Mouse (Mus musculus): ENCODE results near the gene Kcnq1.
A peak's percentile ranks its signal among the peaks of the same experiment; 100 is the strongest.

The Kcnq1 gene

DNA sequence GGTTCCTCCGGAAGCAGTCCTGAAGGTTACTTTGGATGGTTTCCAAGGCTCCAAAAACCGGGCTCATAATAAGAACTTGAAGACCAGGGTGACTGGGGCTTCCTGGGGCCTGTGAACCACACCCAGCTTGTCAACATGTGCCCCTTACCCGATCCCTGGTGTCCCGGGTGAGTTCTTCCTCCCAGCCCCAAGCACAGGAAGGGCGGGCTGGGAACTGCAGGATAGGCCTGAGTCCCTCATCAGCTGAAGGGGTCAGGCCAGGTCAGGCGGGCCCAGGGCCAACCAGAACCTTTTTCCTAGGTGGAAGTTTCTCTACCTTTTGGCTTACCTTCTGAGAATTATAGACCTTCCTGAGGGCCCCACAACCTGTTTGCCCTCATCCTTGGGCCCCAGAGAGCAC, 306.4 kb downstream of the Kcnq1 start:
- no peak for DNase-seq (ENCODE audit: low read depth, low spot score)

DNA sequence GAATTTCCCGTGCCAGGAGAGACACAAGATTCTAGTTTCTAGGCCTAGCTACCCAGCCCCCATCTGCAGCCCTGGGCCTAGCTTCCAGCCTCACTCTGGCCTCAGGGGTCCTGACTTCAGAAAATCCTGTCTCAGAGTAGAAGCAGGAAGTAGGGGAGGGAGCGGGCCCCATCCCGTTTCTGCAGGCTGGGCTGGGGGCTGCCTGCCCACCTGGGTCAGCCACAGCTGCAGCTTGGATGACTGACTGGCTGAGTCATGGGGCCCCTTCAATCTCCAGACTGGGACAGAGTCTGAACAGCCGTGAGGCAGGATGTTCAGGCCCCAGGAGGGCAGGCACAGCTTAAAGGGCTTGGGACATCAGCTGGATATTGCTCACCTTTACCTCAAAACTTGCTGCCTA, 308.9 kb downstream of the Kcnq1 start:
- DNase-seq (ENCODE audit: low read depth, low spot score): no peak

DNA sequence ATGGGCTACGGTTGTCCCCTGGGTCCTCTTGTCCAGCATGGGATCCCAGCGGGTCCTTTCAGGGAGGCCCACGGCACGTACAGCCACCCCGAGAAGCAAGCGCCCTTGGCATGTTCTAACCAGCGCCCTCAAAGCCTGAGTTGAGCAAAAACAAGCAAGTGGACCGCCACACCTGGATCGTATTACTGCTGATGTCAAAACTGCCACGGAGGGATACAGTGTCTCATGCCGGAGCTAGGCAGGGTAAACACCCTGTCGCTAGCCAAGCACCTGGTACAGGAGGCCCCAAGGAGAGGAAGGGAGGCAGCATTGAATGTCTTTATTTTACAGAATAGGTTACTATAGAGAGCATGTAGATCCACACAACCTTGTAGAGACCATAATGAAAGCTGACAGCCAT, 310.2 kb downstream of the Kcnq1 start:
- no peak for DNase-seq (ENCODE audit: low read depth, low spot score)

DNA sequence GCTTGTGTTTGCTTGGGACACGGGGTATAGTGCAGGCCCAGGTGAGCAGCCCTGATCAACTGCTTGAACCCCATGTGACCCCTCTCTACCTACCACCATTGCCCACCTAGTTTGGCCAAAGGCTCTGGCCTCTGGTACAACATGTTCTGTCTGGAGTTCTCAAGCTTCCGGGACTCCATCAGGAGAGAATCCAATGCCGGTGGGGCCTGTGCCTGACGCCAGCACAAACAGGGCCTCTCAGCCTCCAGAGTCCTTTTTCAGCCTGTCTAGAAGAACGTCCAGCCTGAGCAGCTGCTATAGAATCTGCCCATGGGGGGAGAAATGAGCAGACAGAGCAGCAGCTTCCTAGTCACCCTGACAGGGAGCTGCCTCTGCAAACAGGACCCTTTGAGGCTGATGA, 311.7 kb downstream of the Kcnq1 start:
- no peak for DNase-seq (ENCODE audit: low read depth, low spot score)

DNA sequence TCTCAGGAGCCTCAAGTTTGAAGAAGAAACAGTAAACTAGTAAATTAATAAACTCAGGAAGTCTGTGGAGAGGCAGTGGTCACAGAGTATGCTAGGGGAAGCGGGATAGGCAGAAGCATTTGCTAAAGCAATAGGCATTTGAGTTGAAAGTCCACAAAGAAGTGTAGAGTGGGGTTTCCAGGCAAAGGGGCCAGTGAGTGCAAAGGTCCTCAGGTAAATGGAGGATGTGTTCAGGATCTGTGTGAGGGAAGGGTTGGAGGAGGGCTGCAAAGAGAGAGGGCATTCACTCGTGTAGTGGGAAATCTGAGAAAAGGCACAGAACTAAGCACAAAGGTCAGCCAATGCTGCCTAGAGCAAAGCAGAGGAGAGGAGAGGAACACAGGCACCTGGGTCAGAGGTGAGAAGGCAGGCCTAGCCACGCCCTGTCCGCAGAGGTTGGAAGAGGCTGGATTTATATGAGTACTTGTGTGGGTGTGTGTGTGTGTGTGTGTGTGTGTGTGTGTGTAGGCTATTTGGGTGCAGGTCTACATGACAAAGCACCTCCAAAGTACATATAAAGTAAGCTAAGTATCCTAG, 313.5 kb downstream of the Kcnq1 start:
- DNase-seq (ENCODE audit: low read depth, low spot score): no peak

DNA sequence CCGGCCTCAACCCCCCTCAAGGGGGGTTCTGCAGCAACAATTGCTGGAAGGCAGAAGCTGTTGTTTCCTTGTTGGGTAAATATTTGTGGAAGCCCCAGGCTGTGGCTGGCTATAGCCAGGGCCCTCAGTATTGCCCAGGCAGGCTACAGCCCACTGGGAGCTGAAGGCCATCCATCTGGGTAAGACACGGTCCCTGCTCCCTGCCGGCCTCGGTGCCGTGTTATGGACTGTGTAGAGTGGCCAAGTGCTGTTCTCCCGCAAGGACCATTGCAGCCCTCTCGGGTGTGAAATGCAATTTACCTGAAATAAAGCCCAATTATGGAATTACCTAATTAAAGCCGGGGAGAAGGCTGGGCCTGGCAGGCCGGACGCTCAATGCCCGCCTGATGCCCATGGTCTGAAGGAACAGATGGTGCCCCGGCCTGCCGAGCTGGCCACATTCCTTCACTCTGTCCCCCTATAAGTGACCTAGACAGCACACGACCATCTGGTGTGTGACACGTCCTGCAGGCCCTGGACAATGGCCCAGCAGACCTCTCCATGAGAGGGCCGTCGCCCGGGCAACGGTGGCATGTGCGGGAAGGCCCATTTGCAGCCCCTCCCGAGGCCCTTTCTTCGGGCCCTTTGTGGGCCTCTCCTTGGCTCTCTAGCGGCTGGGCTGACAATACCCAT, 322.1 kb downstream of the Kcnq1 start:
- DNase-seq (ENCODE audit: low read depth, low spot score): peak; percentile 43

DNA sequence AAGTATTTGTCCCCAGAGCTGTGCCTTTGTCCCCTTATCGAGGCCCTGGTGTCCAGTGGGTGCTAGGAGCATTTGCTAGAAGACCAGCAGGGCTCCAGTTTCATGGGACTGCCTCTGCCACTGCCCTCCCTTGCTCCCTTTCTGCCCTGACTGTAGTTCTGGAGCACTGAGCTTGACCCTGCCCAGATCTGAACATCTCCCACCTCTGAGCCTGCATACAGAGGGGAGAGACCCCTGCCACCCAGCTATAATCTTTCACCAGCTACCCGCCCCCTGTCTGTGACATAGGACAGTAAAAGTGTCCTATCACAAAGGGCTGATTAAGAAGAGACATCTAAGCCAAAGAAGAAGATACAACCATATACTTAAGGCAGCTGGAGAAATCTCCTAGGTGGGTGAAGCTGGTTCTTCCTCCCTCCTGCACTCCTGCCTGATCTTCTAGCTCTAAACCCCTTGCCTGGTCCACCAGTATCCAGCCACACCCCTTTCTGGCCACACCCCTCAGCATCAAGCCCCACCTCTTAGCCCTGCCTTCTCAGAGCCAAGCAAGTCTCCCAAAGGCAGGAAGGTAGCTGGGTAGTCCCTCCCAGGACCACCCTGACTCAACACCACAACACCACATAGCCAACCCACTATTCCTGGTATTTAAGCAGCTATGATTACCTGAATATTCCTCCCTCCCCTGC, 322.8 kb downstream of the Kcnq1 start:
- DNase-seq (ENCODE audit: low read depth, low spot score): no peak

DNA sequence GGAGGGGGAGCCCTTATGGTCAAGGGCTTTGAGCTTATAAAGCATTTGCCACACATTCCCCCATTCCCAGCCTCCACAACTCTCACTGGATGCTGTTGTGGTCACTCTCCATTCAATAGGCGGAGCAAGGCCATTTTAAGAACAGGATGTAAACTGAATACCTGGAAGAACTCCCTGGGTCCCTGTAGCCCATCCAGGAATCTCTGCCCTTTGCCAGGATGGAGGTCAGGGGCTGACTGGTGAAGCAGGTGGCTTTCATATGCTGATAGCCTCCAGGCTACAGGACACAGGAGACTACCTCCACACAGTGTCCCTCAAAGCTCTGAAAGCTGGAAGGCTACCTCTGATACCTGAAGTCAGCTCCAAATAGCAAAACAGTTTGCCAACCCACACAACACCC, 326.5 kb downstream of the Kcnq1 start:
- no peak for DNase-seq (ENCODE audit: low read depth, low spot score)

DNA sequence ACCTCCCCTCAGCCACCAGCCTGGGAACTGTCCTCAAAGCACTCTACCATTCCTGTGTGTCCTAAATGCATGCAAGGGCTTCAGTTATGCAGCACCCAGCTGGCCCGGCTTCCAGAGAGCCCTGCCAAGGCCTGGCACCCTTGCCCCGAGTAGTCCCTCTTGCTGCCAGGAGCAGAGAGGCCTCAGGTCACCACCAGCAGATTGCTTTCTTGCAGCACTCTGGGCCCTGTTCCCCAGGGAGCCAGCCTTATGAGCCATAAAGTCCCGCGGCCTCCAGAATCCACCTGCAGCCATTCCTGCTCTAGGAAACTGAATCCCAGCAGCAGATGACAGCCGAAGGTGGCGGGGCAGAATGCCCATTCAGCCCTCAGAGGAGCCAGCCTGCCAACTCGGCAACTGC, 327.2 kb downstream of the Kcnq1 start:
- DNase-seq (ENCODE audit: low read depth, low spot score): no peak

DNA sequence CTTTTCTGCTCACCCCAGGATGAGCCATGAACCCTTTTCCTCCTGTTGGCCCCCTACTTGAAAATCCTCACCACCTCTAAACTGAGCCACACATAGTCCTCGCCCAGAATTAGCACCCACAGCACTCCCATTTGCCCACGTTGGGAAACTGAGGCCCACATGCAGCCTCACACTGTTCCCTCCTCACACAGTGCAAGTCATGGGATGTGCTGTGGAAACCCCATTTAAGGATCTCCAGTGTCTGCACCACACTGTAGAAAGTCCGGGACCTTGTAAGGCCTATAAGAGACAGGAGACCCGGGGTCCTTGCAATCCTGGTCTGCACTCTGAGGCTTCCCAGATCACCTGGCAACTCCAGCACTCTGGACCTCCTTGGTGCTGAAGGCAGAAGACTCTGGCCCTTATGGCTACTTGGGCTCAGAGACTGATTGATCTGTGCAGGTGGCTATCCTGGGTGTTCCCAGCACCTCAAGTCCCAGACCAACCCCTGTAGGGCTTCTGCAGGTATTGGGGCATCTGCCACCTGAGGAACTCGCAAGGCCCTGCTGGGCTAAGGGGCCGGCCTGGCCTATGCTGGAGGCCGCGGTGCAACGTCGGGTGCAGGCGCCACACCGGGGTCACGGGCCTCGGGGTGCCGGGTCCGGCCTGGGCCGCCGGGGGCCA, 331.2 kb downstream of the Kcnq1 start:
- no peak for DNase-seq (ENCODE audit: low read depth, low spot score)

DNA sequence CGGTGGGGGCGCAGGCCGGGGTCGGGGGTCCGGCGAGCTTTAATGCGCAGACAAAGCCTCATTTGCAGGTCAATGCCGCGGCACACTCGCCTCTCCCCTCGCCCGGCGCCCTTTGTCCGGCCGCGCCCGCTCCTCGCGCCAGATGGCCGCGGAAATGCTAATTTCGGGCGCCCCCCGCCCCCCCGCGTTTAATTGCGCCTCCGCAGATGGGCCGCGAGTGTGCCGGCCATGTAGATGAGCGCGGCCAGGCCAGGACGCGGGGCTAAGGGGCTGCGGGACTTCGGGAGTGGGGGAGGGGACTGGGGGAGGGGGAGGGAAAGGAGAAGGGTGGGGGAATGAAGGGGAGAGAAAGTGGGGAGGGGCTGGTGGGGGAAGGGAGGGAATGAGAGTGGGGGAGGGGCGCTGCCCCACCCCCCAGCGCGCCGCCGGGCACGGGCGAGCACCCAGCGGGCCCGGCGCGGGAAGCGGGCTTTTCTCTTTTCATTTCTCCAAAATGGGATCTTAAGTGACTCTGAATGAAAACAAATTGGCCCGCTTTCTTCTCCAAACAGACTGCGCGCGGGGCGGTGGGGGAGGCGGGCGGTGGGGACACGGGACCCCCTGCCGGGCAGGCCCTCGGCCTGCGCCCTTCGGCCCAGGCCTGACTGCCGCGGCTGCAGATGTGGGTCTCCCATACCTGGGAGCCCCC, 331.9 kb downstream of the Kcnq1 start:
- no peak for DNase-seq (ENCODE audit: low read depth, low spot score)

DNA sequence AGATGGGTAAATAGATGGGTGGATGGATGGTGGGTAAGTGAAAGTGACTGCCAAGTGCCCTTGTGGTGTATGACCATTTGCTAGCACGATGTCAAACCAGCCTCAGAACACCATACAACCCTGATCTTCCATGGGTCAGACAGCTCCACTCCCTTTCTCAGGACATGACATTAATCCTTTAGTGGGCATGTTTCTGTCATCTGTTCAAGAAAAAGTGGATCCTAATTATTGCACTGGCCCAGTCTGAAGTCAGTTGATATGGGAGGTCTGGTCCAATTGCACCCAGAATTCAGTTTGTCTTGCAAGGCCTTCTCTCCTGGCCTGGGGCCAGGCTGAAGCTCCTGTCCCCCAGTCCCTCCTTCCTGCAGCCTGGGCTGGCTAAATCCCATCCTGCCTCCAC, 332.8 kb downstream of the Kcnq1 start:
- no peak for DNase-seq (ENCODE audit: low read depth, low spot score)

DNA sequence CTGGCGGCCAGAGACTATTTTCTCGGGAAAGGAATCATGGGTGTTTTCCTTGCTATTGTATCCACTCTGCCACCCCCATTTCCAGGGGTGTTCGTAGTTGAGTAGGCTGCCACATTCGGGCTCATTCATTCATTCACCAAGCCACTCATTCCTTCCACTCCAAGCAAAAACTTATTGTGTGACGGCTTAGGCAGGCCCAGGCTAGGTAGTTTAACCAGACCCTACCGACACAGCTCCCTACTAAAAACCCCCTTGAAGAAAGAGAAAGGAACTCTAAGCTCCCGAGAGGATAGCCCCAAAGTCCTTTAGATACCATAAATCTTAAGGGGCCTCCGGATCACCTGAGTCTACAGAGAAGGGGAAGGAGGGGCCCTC, 338.4 kb downstream of the Kcnq1 start:
- no peak for DNase-seq (ENCODE audit: low read depth, low spot score)

DNA sequence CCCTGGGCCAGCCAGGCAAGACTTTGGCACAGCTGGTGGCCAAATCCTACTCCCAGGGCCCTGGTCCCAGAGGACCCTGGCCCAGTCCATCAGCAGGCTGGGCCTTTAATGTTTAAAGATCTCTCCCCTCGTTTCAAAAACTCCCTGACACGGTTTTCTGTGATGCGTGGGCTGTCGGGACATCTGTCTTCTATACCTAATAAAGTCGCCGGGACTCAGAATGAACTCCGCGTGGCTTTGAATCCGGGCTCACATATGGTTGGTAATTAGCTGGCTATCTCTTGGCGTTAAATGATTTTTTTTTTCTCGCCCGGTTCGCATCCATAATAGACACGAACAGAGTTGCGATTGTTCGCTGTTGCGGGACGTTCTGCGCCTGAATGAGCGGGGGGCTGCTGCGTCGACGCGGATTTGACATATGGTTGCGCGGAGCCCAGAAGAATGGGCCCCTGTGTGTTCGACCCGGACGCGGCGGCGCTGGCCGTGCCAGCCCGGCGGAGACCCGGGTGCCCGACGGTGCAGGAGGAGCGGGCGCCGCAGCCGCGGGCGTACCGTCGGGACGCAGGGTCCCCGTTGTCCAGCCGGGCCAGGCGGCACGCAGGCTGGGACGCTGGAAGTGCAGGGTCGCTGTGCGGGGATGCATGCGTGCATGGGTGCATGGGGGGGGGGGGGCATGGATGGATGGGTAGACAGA, 338.9 kb downstream of the Kcnq1 start:
- DNase-seq (ENCODE audit: low read depth, low spot score): no peak

DNA sequence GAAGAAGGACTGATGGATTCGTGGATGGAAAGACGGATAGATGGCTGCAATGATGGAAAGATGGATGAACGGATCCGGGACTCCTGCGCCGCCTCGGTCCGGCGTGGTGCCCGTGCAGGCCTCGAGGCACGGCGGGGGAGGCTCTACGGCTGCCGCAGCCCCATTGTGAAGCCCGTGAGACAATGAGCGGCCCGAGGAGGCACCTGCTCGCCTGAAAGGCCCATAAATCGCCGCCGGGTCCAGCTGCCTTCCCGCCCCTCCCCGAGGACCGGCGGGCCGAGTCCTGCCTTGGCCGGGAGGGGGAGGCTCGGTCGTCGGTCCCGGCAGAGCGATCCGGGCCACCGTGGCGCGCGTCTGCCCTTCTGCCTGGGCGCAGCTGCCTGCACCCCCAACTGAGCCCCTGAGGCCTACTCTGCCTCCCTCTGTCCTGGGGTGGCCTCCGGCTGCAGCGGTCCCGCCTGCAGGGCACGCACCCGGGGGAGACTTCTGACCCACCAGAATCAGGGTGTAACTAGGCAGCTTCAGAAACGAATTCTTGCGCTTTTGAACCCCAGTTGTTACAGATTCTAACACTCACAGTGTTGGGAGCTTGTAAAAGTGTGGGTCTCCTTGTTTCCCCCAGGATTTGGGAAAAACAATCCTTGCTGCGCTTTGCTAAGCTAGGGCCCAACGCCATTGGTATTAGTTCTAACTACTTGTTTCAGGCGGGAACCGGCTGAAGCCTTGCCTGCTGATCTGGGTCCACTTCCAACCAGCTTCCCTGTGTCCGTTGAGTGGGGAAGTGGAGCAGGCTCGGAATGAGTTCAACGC, 339.7 kb downstream of the Kcnq1 start:
- no peak for DNase-seq (ENCODE audit: low read depth, low spot score)

DNA sequence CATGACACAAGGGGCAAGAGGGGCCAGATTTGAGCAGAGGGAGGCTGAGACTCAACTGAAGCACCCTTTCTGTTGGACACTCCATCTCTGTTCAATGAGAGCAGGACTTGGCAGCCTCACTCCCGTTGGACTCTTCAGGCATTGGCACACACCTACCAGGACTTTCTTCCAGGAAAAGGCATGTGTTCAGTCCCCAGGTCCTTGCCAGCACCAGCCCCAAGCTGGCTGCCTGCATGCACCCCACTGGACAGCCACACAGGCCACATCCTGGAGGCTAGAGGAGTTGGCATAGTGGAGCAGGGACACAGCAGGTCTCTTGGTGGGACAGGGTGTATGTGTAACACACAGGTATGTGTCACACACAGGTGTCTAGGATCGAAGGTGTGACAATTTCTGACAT, 341.0 kb downstream of the Kcnq1 start:
- DNase-seq (ENCODE audit: low read depth, low spot score): no peak

DNA sequence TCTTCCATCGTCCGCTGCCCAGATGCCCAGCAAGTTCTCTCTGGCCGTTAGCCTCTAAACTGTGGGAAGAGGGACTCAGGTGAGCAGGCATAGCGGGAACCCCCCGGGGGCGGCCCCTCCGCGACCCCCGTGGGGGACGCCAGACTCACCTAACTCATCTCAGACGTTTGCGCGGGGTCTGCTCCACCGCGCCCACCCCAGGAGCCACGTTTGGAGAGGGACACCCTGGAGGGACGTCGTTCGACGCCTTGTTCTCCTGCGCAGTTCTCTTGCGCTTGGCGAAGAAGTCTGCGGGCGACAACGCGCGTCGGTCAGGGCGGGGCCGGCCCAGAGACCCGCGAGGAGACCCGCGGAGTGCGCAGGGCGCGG, 352.8 kb downstream of the Kcnq1 start:
- no peak for DNase-seq (ENCODE audit: low read depth, low spot score)

DNA sequence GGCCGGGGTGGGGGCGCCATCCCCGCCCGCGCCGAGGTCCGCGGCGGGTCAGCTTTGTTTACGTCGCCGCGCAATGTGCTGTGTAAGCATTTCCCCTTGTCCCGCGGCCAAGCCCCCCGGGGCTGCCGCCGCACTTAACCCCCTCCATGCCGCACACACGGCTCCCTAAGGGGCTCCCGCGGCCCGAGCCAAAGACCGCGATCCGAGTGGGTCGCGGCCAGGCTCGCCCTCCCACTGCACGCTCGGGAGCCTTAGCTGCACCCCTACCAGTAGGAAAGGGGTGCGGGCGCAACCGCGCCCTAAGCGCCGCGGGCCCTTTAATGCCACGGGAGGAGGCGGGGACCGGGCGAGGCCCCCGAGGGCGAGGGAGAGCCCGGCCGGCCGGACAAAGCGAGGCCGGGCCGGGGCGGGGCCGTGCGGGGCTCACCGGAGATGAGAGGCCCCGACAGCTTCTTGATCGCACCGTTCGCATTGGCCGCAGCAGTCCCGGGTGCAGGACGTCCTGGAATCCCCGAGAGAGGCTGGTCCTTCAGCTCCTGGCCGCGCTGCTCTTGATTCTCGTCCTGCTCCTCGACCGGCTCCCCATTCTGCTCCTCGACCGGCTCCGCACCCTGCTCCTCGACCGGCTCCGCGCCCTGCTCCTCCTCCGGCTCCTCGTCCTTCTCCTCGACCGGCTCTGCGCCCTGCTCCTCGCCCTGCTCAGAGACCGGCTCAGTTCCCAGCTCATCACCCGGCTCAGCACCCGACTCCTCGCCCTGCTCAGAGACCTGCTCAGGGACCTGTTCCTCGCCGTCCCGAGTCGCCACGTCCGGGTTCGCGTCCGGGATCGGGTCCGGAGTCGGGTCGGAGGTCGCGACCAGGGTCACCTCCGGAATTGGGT, 353.4 kb downstream of the Kcnq1 start:
- DNase-seq (ENCODE audit: low read depth, low spot score): no peak

DNA sequence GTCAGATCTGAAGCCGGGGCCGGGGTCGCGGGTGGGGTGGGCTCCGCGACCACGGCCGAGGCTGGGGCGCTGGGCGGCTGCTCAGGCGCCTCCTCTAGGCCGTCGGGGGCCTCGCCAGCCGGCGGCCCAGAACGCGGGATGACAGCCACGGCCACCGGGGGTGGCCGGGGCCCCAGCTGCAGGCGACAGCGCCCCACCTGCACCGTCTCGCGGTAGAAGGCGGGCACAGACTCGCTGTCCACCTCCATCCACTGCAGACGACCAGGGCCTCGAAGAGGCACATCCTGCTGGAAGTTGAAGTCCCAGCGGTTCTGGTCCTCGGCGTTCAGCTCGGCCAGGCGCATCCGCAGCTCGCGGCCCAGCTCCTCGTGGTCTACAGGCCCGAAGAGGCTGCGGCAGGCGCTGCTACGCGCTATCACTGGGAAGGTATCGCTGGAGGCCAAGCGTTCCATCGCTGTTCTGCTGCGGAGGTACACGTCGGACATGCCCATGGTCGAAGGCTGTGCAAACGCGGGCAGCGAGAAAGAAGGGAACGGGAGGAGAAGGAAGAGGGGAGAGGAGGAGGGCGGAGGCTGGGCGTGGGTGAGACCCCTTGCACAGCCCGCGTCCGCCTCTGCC, 354.2 kb downstream of the Kcnq1 start:
- no peak for DNase-seq (ENCODE audit: low read depth, low spot score)
